Mouse (Mus musculus) left cerebral cortex, postnatal 25 days (tissue): ENCODE measurements around the gene Plch1. TPM values are rescaled to one million over a fixed set of nuclear protein-coding genes. Genes with fewer than 3 reads are reported as not detected.

ENCODE experiments used
- DNase-seq, 2 experiments: peaks; one replicate each; pipeline ENCODE4 v3.0.0; 2022; ENCODE audit warnings: low spot score in 2 of 2, mixed read lengths in 1 of 2
- intact Hi-C: fragments of 180-260 bp; cut with DNase I; formaldehyde crosslinking; loops from one replicate; pipeline ENCODE4 v1.15.1; 2025
- total RNA-seq, 2 experiments: library from RNA; stranded (reverse); gene quantifications; 2 replicates each; pipeline ENCODE4 v1.2.3; 2021

Gene Plch1
- total RNA-seq, 2 experiments from 2014 or later = 7.1 to 7.9 TPM

DNA sequence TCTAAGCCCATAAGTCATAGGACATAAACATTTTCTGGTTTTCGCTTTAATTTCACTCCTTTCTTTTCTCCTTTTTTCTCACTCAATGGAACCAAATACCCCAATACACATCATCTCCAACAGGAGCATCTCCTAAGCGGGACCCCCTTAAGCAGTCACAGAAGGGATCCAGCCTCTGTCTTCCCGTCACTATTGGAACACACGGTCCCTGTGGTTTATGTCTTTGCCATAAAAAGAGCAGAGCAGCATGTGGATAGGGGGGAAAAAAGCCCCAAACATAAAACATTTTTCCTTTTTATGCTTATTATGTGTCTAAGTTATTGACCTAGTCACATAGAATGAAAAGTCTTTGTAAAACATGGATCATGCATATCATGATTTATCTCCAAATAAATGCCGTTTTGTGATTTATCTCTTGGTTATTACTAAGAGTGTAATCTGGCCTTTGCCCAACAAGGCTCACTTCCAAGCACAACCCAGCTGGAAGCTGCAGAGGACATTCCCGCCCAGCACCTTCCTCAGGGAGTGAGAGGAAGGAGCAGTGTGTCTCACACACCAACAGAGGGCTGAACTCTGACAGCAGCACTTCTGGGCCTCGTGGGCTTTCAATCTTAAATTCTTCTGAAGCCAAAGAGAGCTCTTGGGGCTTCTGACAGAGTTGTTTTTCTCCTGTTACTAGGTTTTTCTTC is 126.5 kb downstream of the Plch1 start:
- intact Hi-C loops = no loop called here
- DNase-seq = no peak

DNA sequence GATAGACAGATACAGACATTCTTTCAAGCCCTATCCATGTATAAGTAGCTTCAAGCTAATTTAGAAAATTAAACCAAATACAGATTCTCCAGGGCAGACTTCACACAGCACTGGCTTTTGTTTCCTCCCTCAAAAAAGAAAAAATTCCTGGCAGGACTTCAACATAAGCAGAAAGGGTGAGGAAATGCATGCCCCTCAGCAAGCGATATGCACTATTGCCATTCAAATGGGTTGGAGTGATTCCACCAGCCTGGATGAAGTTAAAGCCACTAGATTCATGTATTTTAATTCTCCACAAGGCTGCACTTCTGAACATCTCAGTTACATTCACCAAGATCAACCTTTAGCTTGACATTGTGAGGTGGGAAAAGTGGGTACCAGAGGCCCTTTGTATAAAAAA is 138.5 kb downstream of the Plch1 start:
- DNase-seq = no peak
- intact Hi-C loops = no loop called here

DNA sequence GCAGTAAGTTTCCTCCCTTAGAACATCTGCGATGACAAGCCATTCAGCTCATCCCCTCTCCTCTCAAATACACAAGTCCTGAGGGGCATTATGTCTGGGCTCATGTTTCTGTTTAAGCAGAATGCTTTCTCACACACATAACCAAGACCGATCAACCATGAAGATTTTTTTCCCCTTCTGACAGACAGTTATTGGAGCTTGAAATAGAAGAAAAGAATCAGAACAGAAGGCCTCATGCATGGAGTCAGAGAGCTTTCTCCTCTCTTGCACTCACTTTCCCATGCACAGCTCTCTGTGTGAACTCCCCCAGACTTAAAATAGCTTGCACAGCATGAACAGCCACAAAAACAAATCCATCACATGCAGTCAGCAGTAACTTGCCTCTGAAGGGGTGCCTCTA is 159.2 kb downstream of the Plch1 start:
- peak in 1 of 2 experiments; percentile 44 for DNase-seq
- intact Hi-C loops = no loop called here

DNA sequence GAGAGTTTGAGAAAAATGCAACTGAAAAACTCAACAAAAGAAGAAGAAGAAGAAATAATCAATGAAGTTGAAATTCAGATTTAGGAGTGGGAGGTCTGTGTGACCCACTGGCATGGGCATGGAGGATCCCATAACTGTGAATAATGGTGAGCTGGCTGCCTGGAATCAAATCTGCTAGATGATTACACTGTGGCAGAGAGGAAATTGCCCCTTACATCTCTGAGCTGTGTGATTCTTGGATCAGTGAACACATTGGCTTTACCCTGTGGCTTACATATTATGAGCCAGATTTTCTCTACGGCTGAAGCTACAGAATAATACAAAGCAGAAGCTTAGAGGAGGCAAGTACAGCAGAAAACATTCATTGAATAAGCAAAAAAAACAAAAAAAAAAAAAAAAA is 170.9 kb downstream of the Plch1 start:
- DNase-seq = no peak
- intact Hi-C loops = no loop called here

DNA sequence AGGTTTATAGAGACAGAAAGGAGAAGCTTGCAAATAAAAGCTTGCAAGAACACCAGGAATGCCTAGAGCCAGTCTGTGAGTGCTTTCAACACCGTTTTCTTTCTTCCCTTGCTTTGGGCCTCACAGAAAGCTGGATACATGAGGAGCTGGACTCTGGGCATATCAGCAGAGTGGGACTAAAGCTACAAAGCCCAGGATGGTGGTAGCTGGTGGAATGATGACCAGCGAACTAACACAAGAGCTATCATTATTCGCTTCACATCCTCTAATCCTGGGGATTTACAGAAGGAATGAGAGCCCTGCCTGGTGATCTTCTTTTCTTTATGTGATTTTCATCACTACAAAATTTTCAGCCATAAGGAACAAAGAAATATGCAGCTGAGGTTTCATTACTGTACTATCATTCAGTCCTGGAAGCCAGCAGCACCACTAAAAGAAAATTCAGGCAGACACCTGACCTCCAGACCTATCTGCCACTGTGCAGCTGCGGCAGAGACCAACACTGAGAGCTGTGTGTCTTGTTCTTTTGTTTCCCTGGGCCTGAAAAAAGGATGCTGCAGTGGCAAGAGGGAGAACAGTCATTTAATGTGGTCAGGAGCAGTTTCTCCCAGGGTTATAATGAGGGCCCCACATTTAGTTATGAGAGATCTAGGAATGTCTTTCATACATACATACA is 172.5 kb downstream of the Plch1 start:
- intact Hi-C loops = no loop called here
- DNase-seq = no peak

DNA sequence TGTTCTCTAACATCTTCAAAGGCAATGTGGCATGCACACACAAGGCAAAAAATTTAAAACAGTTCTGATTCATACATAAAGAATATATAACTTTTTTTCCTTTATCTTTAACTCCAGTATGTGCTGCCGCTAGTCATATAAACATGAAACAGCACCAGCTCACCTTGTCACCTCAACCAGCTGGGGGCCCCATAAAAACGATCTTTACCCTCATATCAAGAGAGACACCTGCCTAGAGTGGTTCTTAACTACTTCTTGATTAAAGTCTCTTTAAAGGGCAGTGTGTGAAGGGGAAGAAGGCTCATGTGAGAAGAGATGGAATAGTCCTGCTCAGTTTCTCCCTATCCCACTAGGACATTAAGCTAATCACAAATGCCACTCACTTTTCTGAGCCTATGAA is 205.6 kb downstream of the Plch1 start:
- no peak for DNase-seq
- intact Hi-C loops = no loop called here

DNA sequence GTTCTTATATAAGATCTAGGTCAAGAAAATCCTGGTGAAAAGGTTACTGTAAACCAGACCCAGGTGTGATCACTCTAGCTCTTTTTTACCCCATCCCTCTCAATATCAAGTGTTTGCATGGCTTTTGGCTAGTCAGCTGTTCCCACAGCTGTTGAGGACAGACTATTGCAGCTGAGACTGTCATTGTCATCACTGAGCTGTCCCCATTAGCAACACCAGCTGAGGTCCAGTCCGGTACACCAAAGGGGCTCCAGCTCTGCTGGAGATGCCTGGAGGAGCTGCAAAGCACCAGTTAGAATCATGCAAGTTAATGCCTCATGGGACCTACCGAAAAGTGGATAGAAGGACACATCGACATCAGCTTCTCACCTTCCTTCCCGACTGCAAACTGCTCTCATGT is 206.5 kb downstream of the Plch1 start:
- no peak for DNase-seq
- intact Hi-C loops = no loop called here

DNA sequence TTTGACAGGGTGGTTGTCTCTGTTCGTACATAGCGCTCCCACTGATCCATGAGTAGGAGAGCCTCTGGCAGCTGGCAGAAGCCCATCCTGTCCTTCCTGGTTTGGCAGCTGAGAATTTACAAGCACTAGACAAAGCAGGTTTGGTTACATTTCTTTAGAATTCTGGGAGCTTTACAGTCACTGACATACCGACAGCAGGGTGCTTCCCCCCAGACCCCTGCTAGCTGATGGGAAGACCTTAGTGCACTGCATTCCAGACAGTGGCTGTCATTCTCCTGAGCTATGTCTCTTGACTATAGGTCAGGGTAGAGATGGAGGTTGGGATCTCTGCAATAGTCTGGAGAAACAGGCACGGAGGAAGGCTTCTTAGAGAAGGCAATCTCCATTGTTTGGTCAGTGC is 230.5 kb downstream of the Plch1 start:
- intact Hi-C loops = no loop called here
- no peak for DNase-seq

DNA sequence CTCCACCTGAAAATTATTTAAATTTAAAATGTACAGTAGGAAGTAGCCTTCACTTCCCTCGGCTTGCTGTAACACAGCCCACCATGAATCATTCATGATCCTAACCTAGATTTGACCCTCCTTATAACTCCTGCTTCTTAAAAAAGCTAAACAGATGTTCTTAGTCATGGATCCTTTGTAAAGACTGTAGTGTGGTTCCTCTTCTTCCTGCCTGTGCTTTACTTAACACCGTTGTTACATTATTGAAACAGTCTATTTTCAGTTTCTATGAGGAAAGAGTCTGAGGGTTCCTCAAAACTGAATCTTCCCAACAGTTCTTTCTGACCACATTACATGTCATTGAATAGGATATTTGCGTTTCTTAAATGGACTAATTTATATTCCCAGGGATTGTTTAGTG is 234.0 kb downstream of the Plch1 start:
- intact Hi-C loops = no loop called here
- no peak for DNase-seq

DNA sequence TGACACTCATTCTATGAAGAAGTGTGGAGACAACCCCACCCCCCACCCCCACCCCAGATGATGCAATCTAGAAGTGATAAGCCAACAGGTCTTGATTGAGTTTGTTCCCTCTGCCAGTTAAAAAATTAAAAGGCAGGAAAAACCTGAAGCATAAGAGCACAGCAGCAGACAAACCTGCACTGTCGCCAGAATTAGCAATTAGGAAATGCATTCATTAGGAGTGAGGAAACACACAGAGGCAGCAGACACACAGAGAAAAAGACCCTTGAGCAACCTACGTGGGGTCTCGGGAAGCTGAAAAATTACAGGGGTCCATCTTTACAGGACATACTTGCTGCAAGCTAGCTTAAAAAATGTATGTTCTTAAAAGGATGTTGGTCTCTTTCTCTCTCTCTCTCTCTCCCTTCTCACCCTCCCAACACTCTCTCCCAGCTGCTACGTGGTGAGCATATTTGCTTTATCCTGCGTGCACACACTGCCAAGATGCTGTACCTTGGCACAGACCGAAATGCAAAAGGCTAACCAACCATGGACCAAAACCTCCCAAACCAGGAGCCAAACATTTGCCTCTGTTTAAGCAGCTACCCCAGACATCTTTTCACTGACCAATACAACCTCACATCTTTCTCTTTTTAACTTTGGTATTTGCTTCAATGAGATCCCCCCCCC is 234.6 kb downstream of the Plch1 start:
- DNase-seq = peak; percentile 13 to 38
- intact Hi-C loops = no loop called here

Other genes starting within 250 kb of the Plch1 start
- gene E130311K13Rik, start 30.0 kb upstream of the Plch1 start, total RNA-seq = 10 to 100 TPM; 11.8 to 12.5 TPM
- gene Slc33a1, start 65.3 kb upstream of the Plch1 start, total RNA-seq = 10 to 100 TPM; 28.1 to 31.8 TPM
- gene Gmps, start 76.6 kb upstream of the Plch1 start, total RNA-seq = 10 to 100 TPM; 44.1 to 44.9 TPM
- under 1 TPM; 0.27 to 0.28 TPM for gene Vmn2r1, start 182.1 kb upstream of the Plch1 start, total RNA-seq
- gene Vmn2r2, start 242.5 kb upstream of the Plch1 start, total RNA-seq = not detected